Mouse (Mus musculus) cerebellum, adult 2 months (tissue): ENCODE results near the gene Kcnt2.

Experiments used
- CTCF ChIP-seq: fragments of 200-500 bp; IDR thresholded peaks from 2 replicates; pipeline ENCODE4 v1.5.1; 2011; ENCODE audit warnings: low read depth, mild to moderate bottlenecking, control low read depth, low read length, moderate library complexity, borderline replicate concordance; ENCODE audit not compliant: insufficient read depth
- POLR2A ChIP-seq: fragments of 200-500 bp; IDR thresholded peaks from 2 replicates; pipeline ENCODE4 v1.6.1; 2011; ENCODE audit warnings: low read length, control low read depth, borderline replicate concordance; ENCODE audit not compliant: insufficient read depth

GRCm38 (mm10) chr1:140432039-140432438 lies 186.1 kb downstream of the Kcnt2 start:
- TF ChIP-seq CTCF, result no peak
- TF ChIP-seq POLR2A, result no peak
